Mouse (Mus musculus): ENCODE measurements around the gene Lmntd1.

DNA sequence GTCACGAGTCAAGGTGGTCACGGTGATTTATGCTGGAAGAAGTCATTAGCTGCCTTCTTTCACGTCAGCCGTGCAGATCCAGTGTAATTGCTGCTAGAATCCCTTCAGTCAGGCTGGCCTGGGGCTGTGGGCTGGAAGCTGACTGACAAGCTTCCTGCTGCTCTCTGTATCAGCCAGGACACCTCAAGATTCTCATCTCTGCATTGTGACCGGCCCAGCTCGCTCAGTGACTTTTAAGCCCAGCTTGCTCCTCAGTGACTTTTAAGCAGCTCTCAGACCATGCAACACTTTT lies 74.6 kb downstream of the Lmntd1 start:
- TF ChIP-seq EP300 (IDR thresholded peaks at IDR 0.05; ENCODE audit: low read depth) (no peak), CTCF (IDR thresholded peaks at IDR 0.05; ENCODE audit: low read depth) (no peak)

All from liver, postnatal 0 days (tissue).